Mouse (Mus musculus) stomach, embryonic 14.5 days (tissue): Measurements from ENCODE around the gene Ndfip2. TPM values are rescaled to one million over a fixed set of nuclear protein-coding genes. Genes with fewer than 3 reads are reported as not detected.

Experiments used
- ATAC-seq: fragments of 200-750 bp; cut with Nextera tagmentation; 2 replicates; pipeline ENCODE4 v1.8.0; 2017; ENCODE audit warnings: low read depth, moderate TSS enrichment; ENCODE audit not compliant: insufficient number of reproducible peaks, insufficient read depth, low FRiP score
- H3K27ac ChIP-seq: fragments of 300-500 bp; sonication (generic); 2 replicates; pipeline ENCODE4 v1.5.1; 2014; ENCODE audit warnings: mild to moderate bottlenecking, low read length, moderate library complexity, mixed read lengths
- H3K27me3 ChIP-seq: fragments of 300-500 bp; sonication (generic); 2 replicates; pipeline ENCODE4 v1.6.1; 2014; ENCODE audit warnings: low read length, control low read depth, mixed read lengths; ENCODE audit not compliant: control insufficient read depth, insufficient read depth
- H3K36me3 ChIP-seq: fragments of 300-500 bp; sonication (generic); 2 replicates; pipeline ENCODE4 v1.6.1; 2014; ENCODE audit warnings: mild to moderate bottlenecking, control low read depth, low read length, moderate library complexity, mixed read lengths; ENCODE audit not compliant: control insufficient read depth, insufficient read depth
- H3K4me1 ChIP-seq: fragments of 300-500 bp; sonication (generic); 2 replicates; pipeline ENCODE4 v1.6.1; 2014; ENCODE audit warnings: low read length, control low read depth, mixed read lengths; ENCODE audit not compliant: control insufficient read depth, insufficient read depth
- H3K4me2 ChIP-seq: fragments of 300-500 bp; sonication (generic); replicated peaks from 2 replicates; pipeline ENCODE4 v1.6.1; 2014; ENCODE audit warnings: low read depth, low read length, control low read depth
- H3K4me3 ChIP-seq: fragments of 300-500 bp; sonication (generic); 2 replicates; pipeline ENCODE4 v1.5.1; 2014; ENCODE audit warnings: low read depth, low read length, control low read depth
- H3K9ac ChIP-seq: fragments of 300-500 bp; sonication (generic); replicated peaks from 2 replicates; pipeline ENCODE4 v1.6.1; 2014; ENCODE audit warnings: low read depth, mild to moderate bottlenecking, control low read depth, low read length, moderate library complexity, mixed read lengths
- H3K9me3 ChIP-seq: fragments of 300-500 bp; sonication (generic); 2 replicates; pipeline ENCODE4 v1.6.1; 2016; ENCODE audit warnings: low read depth, low read length, control low read depth; ENCODE audit not compliant: control insufficient read depth
- WGBS: fragments of 180-500 bp; shearing (Covaris S2); extraction: QIAGEN DNeasy Blood & Tissue Kit; methylation state at CpG from one replicate; pipeline ENCODE4 v1.1.7; 2014; 5-methylcytosine and 5-hydroxymethylcytosine counted together
- polyA plus RNA-seq: library from polyadenylated mRNA; unstranded; fragments of >200 nt; fragmentation: Nextera tagmentation; extraction: Ambion mirVana; gene quantifications from 2 replicates; pipeline ENCODE4 v1.2.1, GENCODE M21; 2014

The Ndfip2 gene
- polyA plus RNA-seq, result 71.2 and 79.0 TPM in 2 replicates

GRCm38 (mm10) chr14:105258379-105259034 is at the start of gene Ndfip2:
Gene Ndfip2 (plus strand): TSS chr14:105258573.
- H3K4me1 ChIP-seq, result 0 out of 2 replicates have a peak, but pooled peaks cover 8% of the 10 kb centered on the region
- WGBS, result under 1% methylated on average over 62 of the region's 70 CpGs
- peak; percentile 93 for ATAC-seq

GRCm38 (mm10) chr14:105219525-105220376 is 38.6 kb upstream of the Ndfip2 start:
- H3K9me3 ChIP-seq, result no peaks in the 10 kb centered on the region
- no peak overlapping the region for H3K27ac ChIP-seq
- ATAC-seq, result no peak
- no peaks in the 10 kb centered on the region for H3K27me3 ChIP-seq
- no peak overlapping the region for H3K9ac ChIP-seq
- no peaks in the 10 kb centered on the region for H3K36me3 ChIP-seq
- H3K4me1 ChIP-seq, result 0 out of 2 replicates have a peak, but pooled peaks cover 3% of the 10 kb centered on the region
- 48% methylated on average over 9 of the region's 9 CpGs for WGBS
- no peak overlapping the region for H3K4me3 ChIP-seq
- H3K4me2 ChIP-seq, result no peak overlapping the region

More at GRCm38 (mm10) chr14:105258379-105259034, at the start of gene Ndfip2:
- peak within 1 kb of the TSS; percentile 89 for H3K9ac ChIP-seq
- peak within 1 kb of the TSS; percentile 91 for H3K4me3 ChIP-seq
- H3K9me3 ChIP-seq, result no peaks in the 10 kb centered on the region
- H3K27ac ChIP-seq, result peak within 1 kb of the TSS; percentile 92
- no peaks in the 10 kb centered on the region for H3K36me3 ChIP-seq
- peak within 1 kb of the TSS; percentile 44 for H3K4me2 ChIP-seq
- no peaks in the 10 kb centered on the region for H3K27me3 ChIP-seq

- Histone ChIP-seq H3K36me3 (no peaks in the 10 kb centered on the region), H3K9me3 (no peaks in the 10 kb centered on the region), H3K27ac (no peak overlapping the region), H3K4me3 (no peak overlapping the region), H3K9ac (no peak overlapping the region), H3K27me3 (no peaks in the 10 kb centered on the region), H3K4me1 (0 out of 2 replicates have a peak, but pooled peaks cover 3% of the 10 kb centered on the region), H3K4me2 (no peak overlapping the region)
- ATAC-seq, result 0 out of 2 replicates have a peak, but pooled peaks have one; percentile 37
- 72% methylated on average over 4 of the region's 4 CpGs for WGBS
These were observed 36.1 kb upstream of the Ndfip2 start for GRCm38 (mm10) chr14:105222240-105222639.

- no peak for ATAC-seq
- Histone ChIP-seq H3K27me3 (no peaks in the 10 kb centered on the region), H3K36me3 (no peaks in the 10 kb centered on the region), H3K4me3 (no peak overlapping the region), H3K4me1 (no peaks in the 10 kb centered on the region), H3K9ac (no peak overlapping the region), H3K4me2 (no peak overlapping the region), H3K9me3 (no peaks in the 10 kb centered on the region), H3K27ac (no peak overlapping the region)
- WGBS, result 88% methylated on average over 4 of the region's 4 CpGs
These were observed 32.6 kb upstream of the Ndfip2 start for GRCm38 (mm10) chr14:105225790-105226189.

- 44% methylated on average over 6 of the region's 6 CpGs for WGBS
These were observed 26.0 kb upstream of the Ndfip2 start for GRCm38 (mm10) chr14:105232421-105232820.

GRCm38 (mm10) chr14:105236596-105236995 is 21.8 kb upstream of the Ndfip2 start:
- ATAC-seq, result no peak
- Histone ChIP-seq H3K4me3 (no peak overlapping the region), H3K27me3 (no peaks in the 10 kb centered on the region), H3K27ac (no peak overlapping the region), H3K9ac (no peak overlapping the region), H3K4me2 (no peak overlapping the region), H3K9me3 (no peaks in the 10 kb centered on the region), H3K4me1 (no peaks in the 10 kb centered on the region), H3K36me3 (no peaks in the 10 kb centered on the region)
- 60% methylated on average over 4 of the region's 4 CpGs for WGBS

More at GRCm38 (mm10) chr14:105232421-105232820, 26.0 kb upstream of the Ndfip2 start:
- Histone ChIP-seq H3K9ac (no peak overlapping the region), H3K9me3 (no peaks in the 10 kb centered on the region), H3K4me1 (no peaks in the 10 kb centered on the region), H3K27ac (no peak overlapping the region), H3K4me2 (no peak overlapping the region), H3K36me3 (no peaks in the 10 kb centered on the region), H3K27me3 (no peaks in the 10 kb centered on the region), H3K4me3 (no peak overlapping the region)
- ATAC-seq, result 0 out of 2 replicates have a peak, but pooled peaks have one; percentile 28

GRCm38 (mm10) chr14:105237736-105238135 is 20.6 kb upstream of the Ndfip2 start:
- no peak for ATAC-seq
- no peaks in the 10 kb centered on the region for H3K9me3 ChIP-seq
- H3K27me3 ChIP-seq, result no peaks in the 10 kb centered on the region
- no peak overlapping the region for H3K4me3 ChIP-seq
- H3K4me1 ChIP-seq, result no peaks in the 10 kb centered on the region
- no peak overlapping the region for H3K27ac ChIP-seq
- H3K36me3 ChIP-seq, result no peaks in the 10 kb centered on the region
- H3K4me2 ChIP-seq, result no peak overlapping the region
- WGBS, result 75% methylated on average over 9 of the region's 9 CpGs
- H3K9ac ChIP-seq, result no peak overlapping the region

- no peaks in the 10 kb centered on the region for H3K36me3 ChIP-seq
- no peaks in the 10 kb centered on the region for H3K9me3 ChIP-seq
These were observed 19.8 kb upstream of the Ndfip2 start for GRCm38 (mm10) chr14:105238450-105239038.

More at GRCm38 (mm10) chr14:105238450-105239038, 19.8 kb upstream of the Ndfip2 start:
- Histone ChIP-seq H3K9ac (no peak overlapping the region), H3K27ac (no peak overlapping the region), H3K4me3 (no peak overlapping the region), H3K4me1 (no peaks in the 10 kb centered on the region), H3K4me2 (no peak overlapping the region), H3K27me3 (no peaks in the 10 kb centered on the region)
- WGBS, result 72% methylated on average over 5 of the region's 5 CpGs
- no peak for ATAC-seq
